Mouse (Mus musculus) lung, adult 2 months (tissue): ENCODE measurements around the gene Hoxa7.

Experiments
- CTCF ChIP-seq: fragments of 200-500 bp; IDR thresholded peaks from 2 replicates; pipeline ENCODE4 v1.5.1; 2011; ENCODE audit warnings: mild to moderate bottlenecking, low read length, control low read depth; ENCODE audit not compliant: insufficient read depth
- POLR2A ChIP-seq: fragments of 200-500 bp; IDR thresholded peaks from 2 replicates; pipeline ENCODE4 v1.6.1; 2011; ENCODE audit warnings: low read depth, mild to moderate bottlenecking, control low read depth, low read length, borderline replicate concordance; ENCODE audit errors: extremely low read depth

DNA sequence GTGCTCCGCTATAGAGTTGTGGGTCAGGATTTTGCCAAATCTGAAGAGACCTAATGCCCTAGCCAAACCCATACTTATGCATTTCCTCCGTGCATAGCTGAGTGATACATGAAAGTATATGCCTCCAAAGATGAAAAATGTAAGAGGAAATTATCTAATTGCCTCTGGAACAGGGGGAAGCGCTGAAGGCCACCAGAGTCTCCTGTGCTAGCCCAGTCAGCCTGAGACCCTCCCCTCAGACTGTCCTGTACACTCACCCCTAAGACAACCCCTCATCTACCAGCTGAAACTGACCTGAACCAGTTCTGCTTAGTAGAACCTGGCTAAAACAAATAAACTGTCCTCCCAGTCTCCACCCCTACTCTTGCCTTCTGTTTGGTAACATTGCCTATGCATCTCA, 40.9 kb downstream of the Hoxa7 start:
- no peak for TF ChIP-seq CTCF
- TF ChIP-seq POLR2A = no peak
